Mouse (Mus musculus) E14TG2a.4 (cell line): ENCODE data around the gene Fdxacb1.

ENCODE experiments used
- CTCF ChIP-seq: conservative IDR thresholded peaks from 2 replicates; pipeline ENCODE4 v1.5.1; 2014; ENCODE audit warnings: low read length
- NANOG ChIP-seq: IDR thresholded peaks from 2 replicates; pipeline ENCODE4 v1.6.1; 2014; ENCODE audit warnings: borderline replicate concordance, low read length, mixed read lengths

GRCm38 (mm10) chr9:50795266-50795665, 27.2 kb downstream of the Fdxacb1 start:
- TF ChIP-seq CTCF (no peak), NANOG (no peak)
